Mouse (Mus musculus) stomach, postnatal 0 days (tissue): ENCODE measurements at regions not wholly inside any gene's neighbourhood (a gene's known extent, or its start where the extent isn't known, plus 50 kb on each side); places are given as distances from the start of the nearest gene placed in this dataset.

Source experiments
- CTCF ChIP-seq: IDR thresholded peaks from 2 replicates; pipeline ENCODE4 v1.5.1; 2016; ENCODE audit warnings: antibody characterized with exemption, low read depth, mild to moderate bottlenecking, moderate library complexity
- EP300 ChIP-seq: optimal IDR thresholded peaks from 2 replicates; pipeline ENCODE3; 2016; ENCODE audit warnings: antibody characterized with exemption

GRCm38 (mm10) chr15:94046186-94046585, 419.0 kb downstream of the Adamts20 start:
- no peak for TF ChIP-seq CTCF
- TF ChIP-seq EP300, result no peak
